Mouse (Mus musculus): ENCODE measurements around the gene Acss2.

Gene Acss2

DNA sequence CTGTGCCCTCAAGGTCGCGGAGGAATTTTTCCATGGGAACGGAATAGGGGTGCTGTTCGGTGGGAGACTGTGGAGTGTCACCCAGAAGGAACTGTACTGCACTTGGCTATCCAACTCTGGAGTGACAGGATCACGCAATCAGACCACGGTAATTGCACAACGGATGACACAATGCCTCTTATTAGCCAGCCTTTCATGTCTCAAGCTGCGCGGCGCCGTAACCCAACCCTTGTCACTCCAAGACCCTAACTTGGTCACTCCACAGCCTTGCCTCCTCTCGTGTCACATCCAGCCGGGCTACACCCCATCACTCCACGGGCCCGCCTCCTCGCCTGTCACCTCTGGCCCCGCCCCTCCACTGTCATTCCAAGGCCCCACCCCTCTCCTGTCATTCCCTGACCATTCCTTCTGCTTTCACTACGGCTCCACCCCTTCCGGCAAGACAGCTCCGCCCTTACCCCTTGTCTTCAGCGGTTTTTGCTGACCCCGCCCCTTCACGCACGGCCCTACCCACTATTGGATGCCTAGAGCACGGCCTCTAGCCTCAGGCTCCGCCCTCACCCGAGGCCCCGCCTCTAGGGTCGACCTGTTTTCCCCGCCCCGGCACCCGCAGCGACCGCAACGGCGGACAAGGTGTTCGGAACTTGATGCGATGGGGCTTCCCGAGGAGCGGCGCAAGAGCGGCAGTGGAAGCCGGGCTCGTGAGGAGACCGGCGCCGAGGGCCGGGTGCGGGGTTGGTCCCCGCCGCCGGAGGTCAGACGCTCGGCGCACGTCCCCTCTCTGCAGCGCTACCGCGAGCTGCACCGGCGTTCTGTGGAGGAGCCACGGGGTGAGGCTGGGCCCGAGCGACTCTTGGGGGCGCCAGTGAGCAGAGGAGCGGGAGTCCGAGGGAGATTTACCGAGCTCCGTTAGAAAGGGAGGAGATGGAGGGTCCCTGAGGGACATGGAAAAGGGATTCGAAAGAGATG, at the start of gene Acss2, which contains the start of gene Ggt7:
TSS of gene Acss2 (plus strand) at position 494 of the 969 bp plus-strand sequence.
TSS of gene Ggt7 (minus strand) at position 783 of the 969 bp plus-strand sequence.
- peak; percentile 100 for DNase-seq (ENCODE audit: low read depth, low spot score)

GRCm38 (mm10) chr2:155472671-155473569, 44.8 kb upstream of the Acss2 start:
- DNase-seq (ENCODE audit: low read depth, low spot score): peak; percentile 60

GRCm38 (mm10) chr2:155473570-155474088, 44.1 kb upstream of the Acss2 start, which contains the start of gene Ncoa6:
TSS of gene Ncoa6 (minus strand) at chr2:155473894.
- DNase-seq (ENCODE audit: low read depth, low spot score): peak; percentile 90

- DNase-seq (ENCODE audit: low read depth, low spot score): peak; percentile 88
Measured at GRCm38 (mm10) chr2:155482021-155482420, 35.7 kb upstream of the Acss2 start.

DNA sequence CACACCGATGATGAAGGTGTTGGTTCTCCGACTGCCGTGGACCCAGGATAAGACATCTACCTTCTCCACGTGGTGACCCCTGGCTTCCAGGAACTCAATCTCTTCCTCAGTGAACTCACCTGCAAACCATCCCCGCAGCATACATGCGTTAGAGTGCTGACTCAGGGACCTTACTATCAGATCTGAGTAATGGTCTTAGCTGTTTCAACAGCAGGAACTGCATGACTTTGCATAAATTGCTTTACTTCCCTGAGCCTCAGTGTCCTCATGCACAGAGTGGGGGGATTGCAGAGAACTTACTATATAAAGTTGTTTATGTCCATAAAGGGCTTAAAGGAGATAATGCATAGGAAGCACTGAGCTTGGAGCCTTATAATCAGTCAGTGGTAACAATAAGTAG, 26.8 kb upstream of the Acss2 start:
- DNase-seq (ENCODE audit: low read depth, low spot score): no peak

DNA sequence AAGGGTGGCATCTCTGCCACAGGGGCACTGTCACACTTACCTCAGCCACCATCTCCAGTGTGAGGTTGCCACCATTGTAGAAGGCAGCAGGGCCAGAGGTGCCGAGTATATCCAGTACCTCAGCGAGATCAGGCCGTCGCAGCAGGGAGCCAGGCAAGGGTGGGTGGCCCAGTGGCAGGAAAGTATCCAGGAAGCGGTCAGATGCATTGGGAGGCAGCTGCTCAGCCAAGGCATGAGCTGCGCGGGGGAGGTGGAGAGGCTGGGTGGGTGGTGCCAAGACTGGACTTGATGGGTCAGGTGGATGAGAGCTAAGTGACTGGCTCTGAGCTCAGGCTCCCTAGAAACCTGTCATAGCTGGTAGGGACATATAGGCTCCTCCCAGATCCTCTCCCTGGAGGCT, 15.2 kb upstream of the Acss2 start:
- peak; percentile 61 for DNase-seq (ENCODE audit: low read depth, low spot score)

- DNase-seq (ENCODE audit: low read depth, low spot score): peak; percentile 67
Measured at GRCm38 (mm10) chr2:155504440-155505355, 13.1 kb upstream of the Acss2 start.

DNA sequence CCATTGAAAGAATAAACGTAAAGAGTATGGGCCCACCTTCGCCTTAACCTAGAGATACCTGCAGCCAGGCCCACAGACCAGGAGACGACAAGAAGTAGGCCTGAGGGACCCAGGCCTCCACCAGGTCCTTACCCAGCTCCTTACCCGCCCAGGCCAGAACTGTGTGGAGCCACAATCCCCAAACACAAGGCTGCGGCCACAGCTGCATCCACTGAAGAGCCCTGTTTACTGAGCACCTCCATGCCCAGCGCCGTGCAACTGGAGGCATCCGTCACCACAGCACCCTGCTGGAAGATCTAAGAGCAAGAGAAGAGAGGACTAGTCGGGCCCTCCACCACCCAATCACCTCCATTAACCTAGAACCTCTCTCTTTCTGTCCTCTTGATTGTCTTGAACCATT, 11.9 kb upstream of the Acss2 start:
- no peak for DNase-seq (ENCODE audit: low read depth, low spot score)

DNA sequence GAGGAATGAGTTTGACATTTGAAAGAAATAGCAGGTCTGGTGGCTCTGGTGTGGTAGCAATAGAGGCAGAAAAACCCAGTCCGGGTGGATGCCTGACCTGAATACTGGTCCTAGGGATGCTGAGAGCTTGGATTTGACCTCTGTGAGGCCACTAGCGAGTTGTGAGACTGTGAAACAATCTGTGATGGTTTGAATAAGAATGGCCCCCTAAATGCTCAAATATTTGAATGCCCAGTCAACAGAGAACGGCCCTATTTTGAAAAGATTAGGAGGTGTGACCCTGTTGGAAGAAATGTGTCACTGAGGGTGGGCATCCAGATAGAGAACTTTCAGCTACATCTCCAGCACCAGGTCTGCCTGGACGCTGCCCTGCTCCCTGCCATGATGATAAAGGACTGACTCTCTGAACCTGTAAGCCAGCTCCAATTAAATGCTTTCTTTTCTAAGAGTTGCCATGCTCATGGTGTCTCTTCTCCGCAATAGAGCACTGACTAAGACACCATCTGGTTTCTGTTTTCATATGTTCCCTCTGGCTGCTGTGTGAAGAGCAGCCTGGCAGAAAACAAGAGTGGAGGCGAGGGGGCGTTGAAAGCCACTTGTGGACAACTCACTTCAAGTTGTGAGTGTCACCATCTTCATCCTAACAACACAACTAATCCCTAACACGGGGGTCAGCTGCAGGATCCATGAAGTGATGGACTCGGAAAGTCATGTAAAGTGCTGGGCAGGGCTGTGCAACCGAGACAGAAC, 9.9 kb upstream of the Acss2 start:
- DNase-seq (ENCODE audit: low read depth, low spot score): peak; percentile 87

GRCm38 (mm10) chr2:155512479-155512878, 5.3 kb upstream of the Acss2 start:
- DNase-seq (ENCODE audit: low read depth, low spot score): peak; percentile 91

- DNase-seq (ENCODE audit: low read depth, low spot score): peak; percentile 89
Measured at GRCm38 (mm10) chr2:155513543-155513942, 4.2 kb upstream of the Acss2 start.

DNA sequence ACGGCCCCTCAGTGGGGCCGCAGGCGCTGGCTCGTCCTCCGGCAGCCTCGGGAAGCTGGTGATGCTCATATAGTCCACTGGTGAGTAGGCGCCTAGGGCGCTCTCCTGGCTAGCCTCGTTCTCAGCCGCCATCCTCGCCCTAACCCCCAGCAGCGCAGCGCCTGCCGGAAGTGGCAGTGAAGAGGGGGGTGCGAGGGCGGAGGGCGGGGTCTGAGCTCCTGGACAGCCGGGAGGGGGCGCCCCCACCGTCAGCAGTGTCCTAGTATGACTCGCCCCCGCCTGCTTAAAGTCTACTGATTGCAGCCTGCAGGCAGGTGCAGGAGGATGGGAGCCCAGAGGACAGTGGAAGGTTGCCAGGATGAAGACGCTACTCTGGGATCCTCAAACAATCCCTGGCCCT, 3.1 kb upstream of the Acss2 start:
- DNase-seq (ENCODE audit: low read depth, low spot score): peak; percentile 95

DNA sequence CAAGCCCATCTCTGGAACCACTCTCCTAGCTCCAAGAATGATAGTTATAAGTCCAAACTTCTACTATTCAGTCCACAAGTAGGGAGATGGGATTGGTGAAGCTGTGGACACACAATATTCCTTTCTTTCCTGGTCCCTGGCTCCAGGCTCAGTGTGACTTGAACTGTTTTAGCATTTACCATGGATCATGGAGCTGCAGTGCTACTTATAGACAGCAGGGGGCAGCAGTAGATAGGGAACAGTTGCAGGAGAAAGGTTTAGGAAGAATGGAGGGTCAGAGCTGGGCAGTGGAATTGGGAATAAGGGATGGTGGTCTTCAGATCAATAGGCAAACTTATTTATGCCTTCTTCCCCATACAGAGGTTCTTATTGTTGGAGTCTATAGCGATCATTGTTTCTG, 1.8 kb upstream of the Acss2 start:
- DNase-seq (ENCODE audit: low read depth, low spot score): peak; percentile 87

GRCm38 (mm10) chr2:155518531-155519270, 953 bp downstream of the Acss2 start:
- no peak for DNase-seq (ENCODE audit: low read depth, low spot score)

GRCm38 (mm10) chr2:155523706-155524105, 6.0 kb downstream of the Acss2 start:
- DNase-seq (ENCODE audit: low read depth, low spot score): no peak

DNA sequence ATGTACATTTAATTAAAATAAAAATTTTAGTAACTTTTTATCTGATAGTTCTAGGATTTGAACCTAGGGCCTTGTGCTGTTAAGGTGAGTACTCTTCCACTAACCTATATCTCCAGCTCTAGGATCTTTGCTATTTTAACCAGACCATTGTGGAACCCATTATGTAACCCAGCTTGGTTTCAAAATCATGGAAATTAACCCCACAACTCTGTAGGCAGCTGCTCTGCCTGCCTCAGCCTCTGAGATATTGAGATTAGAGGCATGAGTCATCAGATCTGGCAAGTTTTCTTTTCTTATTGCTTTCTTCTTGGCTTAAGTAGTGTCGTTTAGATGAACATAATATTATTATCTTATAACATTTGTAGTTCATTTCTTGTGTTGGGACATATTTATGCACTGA, 6.6 kb downstream of the Acss2 start:
- DNase-seq (ENCODE audit: low read depth, low spot score): peak; percentile 30

DNA sequence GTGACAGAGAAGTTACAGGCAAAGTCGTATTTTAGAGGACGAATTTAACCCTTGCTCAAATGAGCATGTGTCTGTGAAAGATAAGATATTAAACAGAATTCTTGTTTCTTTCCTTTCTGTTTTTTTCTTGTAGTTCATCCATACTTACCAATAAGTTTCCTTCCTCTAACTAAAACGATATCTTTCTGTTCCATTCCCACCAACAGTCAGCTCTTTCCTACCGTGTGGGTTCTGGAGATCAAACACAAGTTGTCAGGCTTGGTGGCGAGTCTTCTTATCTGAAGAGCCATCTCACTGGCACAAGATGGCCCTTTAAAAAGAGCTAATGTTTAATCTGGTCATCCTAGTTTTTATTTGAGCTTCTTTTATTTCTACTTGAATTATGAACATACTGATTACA, 9.6 kb downstream of the Acss2 start:
- DNase-seq (ENCODE audit: low read depth, low spot score): no peak

- DNase-seq (ENCODE audit: low read depth, low spot score): no peak
Measured at GRCm38 (mm10) chr2:155536292-155536691, 18.5 kb downstream of the Acss2 start.

GRCm38 (mm10) chr2:155537761-155538462, 20.2 kb downstream of the Acss2 start:
- DNase-seq (ENCODE audit: low read depth, low spot score): peak; percentile 22

All from brain, adult 2 months (tissue).